Mouse (Mus musculus): ENCODE measurements around the gene Pdzd2. TPM values are rescaled to one million over a fixed set of nuclear protein-coding genes. Genes with fewer than 3 reads are reported as not detected.

Pdzd2 gene
- polyA plus RNA-seq, 1 experiment, result 19.8 TPM

DNA sequence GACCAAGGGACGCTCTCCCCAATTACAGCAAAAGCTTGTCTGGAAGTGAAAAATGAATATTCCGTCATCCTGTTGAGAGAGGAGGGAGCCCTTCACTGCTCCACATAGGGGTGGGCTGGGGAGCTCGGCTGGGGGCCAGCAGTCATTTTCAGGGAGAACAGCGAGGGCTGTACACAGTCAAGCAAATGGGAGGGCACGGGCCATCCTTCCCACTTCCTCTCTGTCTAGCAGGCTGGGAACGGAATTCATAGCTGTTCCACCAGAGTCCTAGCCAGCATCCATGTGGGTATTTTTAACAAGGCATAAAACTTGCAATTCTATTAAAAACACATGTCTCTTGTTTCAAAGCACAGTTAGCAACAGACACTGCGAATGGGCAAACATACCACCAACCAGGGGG is 59.0 kb downstream of the Pdzd2 start:
- no peak for TF ChIP-seq CTCF (IDR thresholded peaks at IDR 0.05; ENCODE audit: extremely low read depth, insufficient read depth, low read length)
- no peak for TF ChIP-seq POLR2A (IDR thresholded peaks at IDR 0.05; ENCODE audit: extremely low read depth, insufficient read depth, low read length)

DNA sequence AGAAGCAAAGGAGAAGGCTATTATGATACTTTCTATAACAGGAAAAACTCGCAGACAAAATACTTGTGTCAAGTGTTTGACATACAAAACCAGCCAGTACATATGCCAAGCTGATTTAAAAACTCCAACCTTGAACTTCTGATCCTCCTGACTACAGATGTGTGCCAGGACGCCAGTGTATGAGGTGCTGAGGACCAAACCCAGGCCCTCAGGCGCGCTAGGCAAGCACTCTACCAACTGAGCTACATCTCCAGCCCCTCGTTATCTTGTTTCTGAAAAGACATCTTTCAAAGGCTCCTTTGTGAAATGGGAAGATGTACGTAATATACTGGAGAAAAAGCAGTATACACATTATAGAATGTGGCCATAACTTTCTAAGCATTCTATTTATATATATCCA is 59.7 kb downstream of the Pdzd2 start:
- H3K4me3 ChIP-seq (ENCODE audit: insufficient read depth, low read length), result no peak overlapping the region
- TF ChIP-seq POLR2A (IDR thresholded peaks at IDR 0.05; ENCODE audit: extremely low read depth, insufficient read depth, low read length) (no peak), CTCF (IDR thresholded peaks at IDR 0.05; ENCODE audit: extremely low read depth, insufficient read depth, low read length) (no peak)
- H3K27ac ChIP-seq (ENCODE audit: insufficient read depth, low read length), result no peak overlapping the region
- peaks cover 5% of the 10 kb centered on the region for H3K4me1 ChIP-seq (ENCODE audit: control insufficient read depth, insufficient read depth, low read length)

More for the DNA sequence above, 59.0 kb downstream of the Pdzd2 start:
- Histone ChIP-seq H3K27ac (ENCODE audit: insufficient read depth, low read length) (no peak overlapping the region), H3K4me3 (ENCODE audit: insufficient read depth, low read length) (no peak overlapping the region), H3K4me1 (ENCODE audit: control insufficient read depth, insufficient read depth, low read length) (peaks cover 5% of the 10 kb centered on the region)

DNA sequence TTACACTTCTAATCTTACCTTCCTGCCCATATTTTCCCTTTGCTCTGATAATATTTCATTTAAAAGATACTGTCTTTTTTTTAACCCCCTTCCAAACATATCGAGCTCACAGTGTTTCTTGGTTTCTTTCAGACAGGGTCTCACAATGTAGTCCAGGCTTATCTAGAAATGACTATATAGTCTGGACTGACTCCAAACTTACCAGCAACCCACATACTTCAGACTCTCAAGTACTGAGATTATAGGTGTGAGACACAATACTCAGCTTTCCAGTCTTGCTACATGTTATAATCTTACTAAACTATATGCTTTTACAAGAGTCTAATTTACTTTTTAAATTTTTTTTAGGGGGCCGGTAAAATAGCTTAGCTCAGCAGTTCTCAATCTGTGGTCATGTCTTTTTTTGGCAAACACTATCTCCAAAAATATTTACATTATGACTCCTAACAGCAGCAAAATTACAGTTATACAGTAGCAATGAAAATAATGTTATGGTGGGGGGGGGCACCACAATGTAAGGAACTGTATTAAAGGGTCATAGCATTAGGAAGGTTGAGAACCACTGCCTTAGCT is 61.1 kb downstream of the Pdzd2 start:
- TF ChIP-seq POLR2A (IDR thresholded peaks at IDR 0.05; ENCODE audit: extremely low read depth, insufficient read depth, low read length) (no peak), CTCF (IDR thresholded peaks at IDR 0.05; ENCODE audit: extremely low read depth, insufficient read depth, low read length) (no peak)
- Histone ChIP-seq H3K27ac (ENCODE audit: insufficient read depth, low read length) (no peak overlapping the region), H3K4me3 (ENCODE audit: insufficient read depth, low read length) (no peak overlapping the region)

DNA sequence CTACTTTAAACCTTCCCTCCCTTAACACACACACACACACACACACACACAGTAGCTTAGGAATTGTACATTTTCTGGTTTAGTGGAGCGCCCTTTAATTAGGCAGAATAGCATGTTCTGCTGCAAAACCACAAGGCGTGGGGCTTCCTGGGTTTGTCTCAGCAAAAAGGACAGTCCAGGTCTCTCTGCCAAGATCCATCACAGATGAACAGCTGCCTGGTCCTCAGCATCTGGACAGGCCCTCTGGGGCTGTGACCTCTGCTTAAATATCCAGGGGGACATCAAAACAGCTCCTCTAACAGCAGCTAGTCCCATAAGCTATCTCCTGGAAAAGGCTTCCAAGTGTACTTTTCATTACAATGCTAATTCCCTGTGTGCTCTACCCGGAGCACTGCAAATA is 64.4 kb downstream of the Pdzd2 start:
- Histone ChIP-seq H3K4me1 (ENCODE audit: control insufficient read depth, insufficient read depth, low read length) (peaks cover 3% of the 10 kb centered on the region), H3K27ac (ENCODE audit: insufficient read depth, low read length) (no peak overlapping the region), H3K4me3 (ENCODE audit: insufficient read depth, low read length) (no peak overlapping the region)
- TF ChIP-seq CTCF (IDR thresholded peaks at IDR 0.05; ENCODE audit: extremely low read depth, insufficient read depth, low read length) (no peak), POLR2A (IDR thresholded peaks at IDR 0.05; ENCODE audit: extremely low read depth, insufficient read depth, low read length) (no peak)

More for the DNA sequence above, 61.1 kb downstream of the Pdzd2 start:
- peaks cover 5% of the 10 kb centered on the region for H3K4me1 ChIP-seq (ENCODE audit: control insufficient read depth, insufficient read depth, low read length)

DNA sequence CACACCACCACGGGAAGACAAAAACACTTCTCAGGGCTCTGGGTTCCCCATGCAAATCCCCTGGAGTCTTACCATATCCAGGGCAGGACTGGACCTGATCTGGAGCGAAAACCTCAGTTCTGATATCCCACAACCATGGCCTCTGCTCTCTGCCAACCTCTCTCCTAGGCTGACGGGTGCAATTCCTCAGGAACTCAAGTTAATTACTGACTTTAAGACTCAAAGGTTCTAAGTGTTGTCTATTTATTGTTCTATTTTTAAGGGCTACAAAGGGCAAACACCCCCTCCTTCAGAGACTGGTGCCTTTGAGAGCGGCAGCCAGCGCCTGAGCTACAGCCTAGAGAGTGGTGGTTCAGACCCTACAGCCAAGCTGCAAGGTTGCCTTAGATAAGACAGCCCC is 65.7 kb downstream of the Pdzd2 start:
- Histone ChIP-seq H3K4me3 (ENCODE audit: insufficient read depth, low read length) (no peak overlapping the region), H3K4me1 (ENCODE audit: control insufficient read depth, insufficient read depth, low read length) (no peaks in the 10 kb centered on the region), H3K27ac (ENCODE audit: insufficient read depth, low read length) (no peak overlapping the region)
- no peak for TF ChIP-seq CTCF (IDR thresholded peaks at IDR 0.05; ENCODE audit: extremely low read depth, insufficient read depth, low read length)

- Histone ChIP-seq H3K4me3 (ENCODE audit: insufficient read depth, low read length) (no peak overlapping the region), H3K27ac (ENCODE audit: insufficient read depth, low read length) (no peak overlapping the region), H3K4me1 (ENCODE audit: control insufficient read depth, insufficient read depth, low read length) (no peaks in the 10 kb centered on the region)
- no peak for TF ChIP-seq CTCF (IDR thresholded peaks at IDR 0.05; ENCODE audit: extremely low read depth, insufficient read depth, low read length)
- TF ChIP-seq POLR2A (IDR thresholded peaks at IDR 0.05; ENCODE audit: extremely low read depth, insufficient read depth, low read length), result no peak
These were observed 71.8 kb downstream of the Pdzd2 start for GRCm38 (mm10) chr15:12667760-12668520.

DNA sequence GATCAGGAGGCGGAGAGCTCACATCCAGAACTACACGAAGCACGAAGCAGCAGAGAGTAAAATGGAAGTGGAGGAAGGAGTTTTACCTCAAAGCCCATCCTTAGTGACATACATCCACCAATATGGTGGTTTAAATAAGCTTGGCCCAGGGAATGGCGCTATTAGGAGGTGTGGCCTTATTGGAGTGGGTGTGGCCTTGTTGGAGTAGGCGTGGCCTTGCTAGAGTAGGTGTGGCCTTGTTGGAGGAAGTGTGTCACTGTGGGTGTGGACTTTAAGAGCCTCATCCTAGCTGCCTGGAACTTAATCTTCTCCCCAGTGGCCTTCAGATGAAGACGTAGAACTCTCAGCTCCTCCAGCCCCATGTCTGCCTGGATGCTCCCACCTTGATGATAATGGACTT is 73.8 kb downstream of the Pdzd2 start:
- H3K27ac ChIP-seq (ENCODE audit: insufficient read depth, low read length), result no peak overlapping the region
- TF ChIP-seq POLR2A (IDR thresholded peaks at IDR 0.05; ENCODE audit: extremely low read depth, insufficient read depth, low read length), result no peak
- no peak for TF ChIP-seq CTCF (IDR thresholded peaks at IDR 0.05; ENCODE audit: extremely low read depth, insufficient read depth, low read length)
- H3K4me3 ChIP-seq (ENCODE audit: insufficient read depth, low read length), result no peak overlapping the region
- no peaks in the 10 kb centered on the region for H3K4me1 ChIP-seq (ENCODE audit: control insufficient read depth, insufficient read depth, low read length)

DNA sequence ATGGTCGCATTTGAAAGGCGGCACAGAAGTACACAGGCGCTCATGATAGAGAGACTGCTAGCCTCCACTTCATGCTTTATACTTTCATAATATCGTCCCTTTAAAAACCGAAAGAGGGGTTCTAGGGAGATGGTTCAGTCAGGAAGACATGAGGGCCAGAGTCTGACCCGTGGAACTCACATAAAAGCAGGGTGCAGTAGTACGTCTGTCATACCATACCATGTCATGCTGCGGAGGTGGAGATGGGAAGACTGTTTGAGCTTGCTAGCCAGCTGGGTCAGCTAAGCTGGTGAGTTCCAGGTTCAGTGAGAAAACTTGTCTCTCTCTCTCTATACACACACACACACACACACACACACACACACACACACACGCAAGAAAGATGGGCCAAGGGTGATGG is 76.4 kb downstream of the Pdzd2 start:
- H3K4me3 ChIP-seq (ENCODE audit: insufficient read depth, low read length), result no peak overlapping the region
- TF ChIP-seq CTCF (IDR thresholded peaks at IDR 0.05; ENCODE audit: extremely low read depth, insufficient read depth, low read length) (no peak), POLR2A (IDR thresholded peaks at IDR 0.05; ENCODE audit: extremely low read depth, insufficient read depth, low read length) (no peak)
- H3K27ac ChIP-seq (ENCODE audit: insufficient read depth, low read length), result no peak overlapping the region
- peaks cover 2% of the 10 kb centered on the region; the same call in 1 of the 2 replicates for H3K4me1 ChIP-seq (ENCODE audit: control insufficient read depth, insufficient read depth, low read length)

DNA sequence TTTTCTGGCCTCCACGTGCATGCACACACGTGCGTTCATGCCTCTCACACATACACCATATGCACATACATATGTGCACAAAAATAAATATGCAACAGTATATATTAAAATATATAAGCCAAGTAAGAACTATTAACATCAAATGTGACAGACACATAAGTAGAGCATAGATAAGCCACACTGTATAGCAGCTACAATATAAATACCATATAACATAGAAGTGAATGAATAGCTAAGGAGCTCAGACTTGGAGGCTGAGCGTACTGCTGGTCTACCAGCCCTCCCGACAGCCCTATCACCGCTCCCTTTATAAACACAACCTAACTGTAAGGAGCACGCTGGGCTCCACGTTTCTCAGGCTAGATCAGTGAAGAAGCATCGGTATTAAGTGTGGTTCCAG is 79.4 kb downstream of the Pdzd2 start:
- TF ChIP-seq POLR2A (IDR thresholded peaks at IDR 0.05; ENCODE audit: extremely low read depth, insufficient read depth, low read length) (no peak), CTCF (IDR thresholded peaks at IDR 0.05; ENCODE audit: extremely low read depth, insufficient read depth, low read length) (no peak)
- Histone ChIP-seq H3K4me1 (ENCODE audit: control insufficient read depth, insufficient read depth, low read length) (peaks cover 2% of the 10 kb centered on the region; the same call in 1 of the 2 replicates), H3K27ac (ENCODE audit: insufficient read depth, low read length) (no peak overlapping the region), H3K4me3 (ENCODE audit: insufficient read depth, low read length) (no peak overlapping the region)
